Comparison of ENCODE assay signal across 8 mouse cellular contexts in genomic region chr10:120587179-120587578, GRCm38 (mm10).
DNase-seq lines count a peak whose midpoint lies in the region; ATAC-seq lines count a peak whose summit lies in the region.
"Had no signal": no experiment of that assay in that cellular context is flagged by ENCODE, and none has a peak within 500 bp of the region (broad histone marks: within the 10 kb centered on the region; RNA-seq: fewer than 3 reads in every experiment).

No protein-coding gene starts in this region.

- peak; percentile 36 for DNase-seq in left cerebral cortex, postnatal 4 days
- DNase-seq in left cerebral cortex, postnatal 10 days (ENCODE audit: extremely low spot score in 1 of 2, low spot score in 2 of 2), result no peak
- peak; percentile 42 for DNase-seq in WW6 (ENCODE audit: low read depth, low spot score)
- peak; percentile 29 for DNase-seq in c-Kit-positive CD71-positive TER-119-positive erythroid progenitor cells, embryonic 14.5 days (ENCODE audit: low spot score)
- DNase-seq in kidney, adult 8-10 months, result peak; percentile 18 to 44

- no peak overlapping the region for H3K4me2 ChIP-seq in neural tube, embryonic 15.5 days
- H3K4me2 ChIP-seq: limb, embryonic 15.5 days had no signal

- no peaks in the 10 kb centered on the region for H3K27me3 ChIP-seq in neural tube, embryonic 15.5 days (replicated peaks)
- H3K27me3 ChIP-seq: limb, embryonic 15.5 days had no signal

- H3K9ac ChIP-seq in neural tube, embryonic 15.5 days (replicated peaks), result no peak overlapping the region
- H3K9ac ChIP-seq: limb, embryonic 15.5 days had no signal

- 89% methylated on average over 3 of the region's 3 CpGs for WGBS in neural tube, embryonic 15.5 days

- H3K27ac ChIP-seq in neural tube, embryonic 15.5 days (replicated peaks), result no peak overlapping the region
- H3K27ac ChIP-seq: limb, embryonic 15.5 days had no signal

- no peaks in the 10 kb centered on the region; the same call in 1 of the 2 replicates for H3K4me1 ChIP-seq in neural tube, embryonic 15.5 days
- H3K4me1 ChIP-seq: limb, embryonic 15.5 days had no signal

- no peak overlapping the region for H3K4me3 ChIP-seq in neural tube, embryonic 15.5 days (replicated peaks)
- H3K4me3 ChIP-seq: limb, embryonic 15.5 days had no signal

- no peaks in the 10 kb centered on the region for H3K9me3 ChIP-seq in neural tube, embryonic 15.5 days (replicated peaks)
- H3K9me3 ChIP-seq: limb, embryonic 15.5 days had no signal

- H3K36me3 ChIP-seq in neural tube, embryonic 15.5 days, result no peaks in the 10 kb centered on the region
- H3K36me3 ChIP-seq: limb, embryonic 15.5 days had no signal

- intact Hi-C loops in left cerebral cortex, postnatal 4 days (cut with DNase I), result no loop called here
- intact Hi-C loops in left cerebral cortex, postnatal 10 days (cut with DNase I), result no loop called here

- peak; percentile 91 for ATAC-seq in megakaryocyte, adult 5-6 weeks (ENCODE audit: poor library complexity, severe bottlenecking)
- ATAC-seq in neural tube, embryonic 15.5 days (ENCODE audit: low FRiP score), result no peak

Comparison
In these comparisons a context has a peak if more than half of its experiments do, and no peak if none do; other contexts are left out.
1. DNase-seq: peak in left cerebral cortex, postnatal 4 days (single experiment), WW6 (single experiment), c-Kit-positive CD71-positive TER-119-positive erythroid progenitor cells, embryonic 14.5 days (single experiment) and kidney, adult 8-10 months (2 of 2); none in left cerebral cortex, postnatal 10 days (0 of 2).